Mouse (Mus musculus): ENCODE measurements around the gene Dixdc1.

- TF ChIP-seq POLR2A (IDR thresholded peaks at IDR 0.05; ENCODE audit: low read depth, low read length) (no peak), CTCF (IDR thresholded peaks at IDR 0.05; ENCODE audit: borderline replicate concordance, insufficient read depth, low read length) (no peak)
Measured at GRCm38 (mm10) chr9:50750706-50751105, 11.4 kb upstream of the Dixdc1 start.
